Mouse (Mus musculus) stomach, embryonic 14.5 days (tissue): ENCODE data around the gene Rflna. TPM values are rescaled to one million over a fixed set of nuclear protein-coding genes. Genes with fewer than 3 reads are reported as not detected.
A peak's percentile ranks its signal among the peaks of the same experiment; 100 is the strongest.

Source experiments
- ATAC-seq: fragments of 200-750 bp; cut with Nextera tagmentation; 2 replicates; pipeline ENCODE4 v1.8.0; 2017; ENCODE audit warnings: low read depth, moderate TSS enrichment; ENCODE audit not compliant: insufficient number of reproducible peaks, insufficient read depth, low FRiP score
- H3K27ac ChIP-seq: fragments of 300-500 bp; sonication (generic); 2 replicates; pipeline ENCODE4 v1.5.1; 2014; ENCODE audit warnings: mild to moderate bottlenecking, low read length, moderate library complexity, mixed read lengths
- H3K27me3 ChIP-seq: fragments of 300-500 bp; sonication (generic); 2 replicates; pipeline ENCODE4 v1.6.1; 2014; ENCODE audit warnings: low read length, control low read depth, mixed read lengths; ENCODE audit not compliant: control insufficient read depth, insufficient read depth
- H3K36me3 ChIP-seq: fragments of 300-500 bp; sonication (generic); 2 replicates; pipeline ENCODE4 v1.6.1; 2014; ENCODE audit warnings: mild to moderate bottlenecking, control low read depth, low read length, moderate library complexity, mixed read lengths; ENCODE audit not compliant: control insufficient read depth, insufficient read depth
- H3K4me1 ChIP-seq: fragments of 300-500 bp; sonication (generic); 2 replicates; pipeline ENCODE4 v1.6.1; 2014; ENCODE audit warnings: low read length, control low read depth, mixed read lengths; ENCODE audit not compliant: control insufficient read depth, insufficient read depth
- H3K4me2 ChIP-seq: fragments of 300-500 bp; sonication (generic); replicated peaks from 2 replicates; pipeline ENCODE4 v1.6.1; 2014; ENCODE audit warnings: low read depth, low read length, control low read depth
- H3K4me3 ChIP-seq: fragments of 300-500 bp; sonication (generic); 2 replicates; pipeline ENCODE4 v1.5.1; 2014; ENCODE audit warnings: low read depth, low read length, control low read depth
- H3K9ac ChIP-seq: fragments of 300-500 bp; sonication (generic); replicated peaks from 2 replicates; pipeline ENCODE4 v1.6.1; 2014; ENCODE audit warnings: low read depth, mild to moderate bottlenecking, control low read depth, low read length, moderate library complexity, mixed read lengths
- H3K9me3 ChIP-seq: fragments of 300-500 bp; sonication (generic); 2 replicates; pipeline ENCODE4 v1.6.1; 2016; ENCODE audit warnings: low read depth, low read length, control low read depth; ENCODE audit not compliant: control insufficient read depth
- WGBS: fragments of 180-500 bp; shearing (Covaris S2); extraction: QIAGEN DNeasy Blood & Tissue Kit; methylation state at CpG from one replicate; pipeline ENCODE4 v1.1.7; 2014; 5-methylcytosine and 5-hydroxymethylcytosine counted together
- polyA plus RNA-seq: library from polyadenylated mRNA; unstranded; fragments of >200 nt; fragmentation: Nextera tagmentation; extraction: Ambion mirVana; gene quantifications from 2 replicates; pipeline ENCODE4 v1.2.1, GENCODE M21; 2014

The Rflna gene
- polyA plus RNA-seq, 1 experiment from 2014 or later, result 5.0 TPM

DNA sequence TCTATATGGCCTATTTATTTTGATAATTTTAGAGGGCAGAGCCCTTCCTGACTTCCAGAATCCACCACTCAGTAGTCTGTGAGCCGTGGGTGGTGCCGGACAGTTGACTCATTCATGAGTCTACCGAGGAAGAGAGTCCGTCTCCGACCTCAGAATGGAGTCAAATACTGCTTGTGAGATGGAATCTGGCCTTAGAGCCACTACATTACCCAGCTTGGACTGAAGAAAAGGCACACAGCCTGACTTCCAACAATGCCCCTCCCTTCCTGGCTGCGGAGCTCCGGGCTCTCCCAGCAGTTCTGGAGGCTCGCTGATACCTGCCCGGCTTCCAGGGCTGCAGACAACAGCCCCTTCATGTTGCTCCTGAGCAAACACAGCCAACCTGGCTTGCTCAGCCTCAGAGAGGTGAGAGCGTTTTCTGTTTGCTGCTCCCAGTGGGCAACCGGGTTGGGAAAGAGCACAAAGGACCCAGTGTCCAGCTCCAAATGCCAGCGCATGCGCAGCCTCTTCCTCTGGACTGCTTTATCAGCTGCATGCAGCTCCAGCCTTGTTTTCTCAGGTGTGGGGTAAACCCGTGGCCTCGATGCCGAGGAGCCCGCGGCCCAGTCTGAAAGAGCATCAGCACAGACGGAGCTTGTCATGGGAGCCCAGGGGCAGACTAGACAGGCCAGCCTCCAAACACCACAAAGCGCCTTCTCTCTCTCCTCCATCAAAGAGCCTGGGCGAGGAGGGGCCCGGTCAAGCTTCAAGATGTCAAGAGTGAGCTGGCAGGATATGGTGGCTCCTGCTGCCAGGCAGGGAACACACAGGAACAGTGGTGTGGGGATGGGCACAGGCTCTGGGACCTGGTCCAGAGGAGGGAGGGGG, 39.0 kb upstream of the Rflna start:
- Histone ChIP-seq H3K4me1 (peaks cover 31% of the 10 kb centered on the region), H3K36me3 (no peaks in the 10 kb centered on the region), H3K27me3 (no peaks in the 10 kb centered on the region), H3K4me3 (no peak overlapping the region), H3K9ac (no peak overlapping the region; the same call in 1 of the 2 replicates), H3K9me3 (no peaks in the 10 kb centered on the region), H3K27ac (peak overlapping the region; percentile 77), H3K4me2 (peak overlapping the region; percentile 31)
- peak; percentile 81 for ATAC-seq
- WGBS, result 45% methylated on average over 22 of the region's 22 CpGs

DNA sequence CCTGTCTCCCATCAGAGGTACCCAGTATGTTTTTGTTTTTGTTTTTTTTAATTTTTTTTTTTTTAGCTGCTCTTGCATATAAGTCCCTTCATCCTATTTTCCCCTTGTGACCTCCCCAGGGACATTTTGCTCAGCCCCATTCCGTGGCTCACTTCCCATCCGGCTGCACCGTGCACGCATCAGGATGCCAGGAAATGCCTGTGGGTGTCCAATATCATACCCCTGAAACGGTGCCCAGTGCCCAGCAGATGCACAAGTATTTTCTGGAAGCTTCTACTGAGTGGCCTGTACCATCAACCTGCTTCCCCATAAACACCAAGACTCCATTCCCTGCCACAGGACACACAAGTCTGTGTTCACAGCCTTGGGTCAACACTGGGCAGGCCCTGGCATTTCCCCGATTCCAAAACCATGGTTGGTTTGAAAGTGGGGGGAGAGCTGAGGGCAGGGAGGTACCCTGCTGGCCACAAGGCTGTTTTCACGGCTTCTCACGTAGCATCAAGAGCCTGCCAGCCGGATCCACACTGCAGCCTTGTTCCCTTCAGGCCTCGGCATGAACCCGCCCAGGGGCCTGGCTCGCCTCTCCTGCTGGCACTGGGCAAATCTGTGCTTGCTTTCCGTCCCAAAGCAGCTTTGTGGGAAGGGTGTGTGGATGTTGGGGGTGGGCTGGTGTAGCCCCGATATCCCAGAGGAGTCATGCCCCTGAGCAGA, 36.2 kb upstream of the Rflna start:
- Histone ChIP-seq H3K27ac (no peak overlapping the region), H3K9ac (no peak overlapping the region), H3K4me3 (no peak overlapping the region), H3K4me1 (peaks cover 14% of the 10 kb centered on the region; the same call in 1 of the 2 replicates), H3K36me3 (no peaks in the 10 kb centered on the region), H3K27me3 (no peaks in the 10 kb centered on the region), H3K9me3 (no peaks in the 10 kb centered on the region), H3K4me2 (no peak overlapping the region)
- no peak for ATAC-seq
- 83% methylated on average over 14 of the region's 14 CpGs for WGBS

DNA sequence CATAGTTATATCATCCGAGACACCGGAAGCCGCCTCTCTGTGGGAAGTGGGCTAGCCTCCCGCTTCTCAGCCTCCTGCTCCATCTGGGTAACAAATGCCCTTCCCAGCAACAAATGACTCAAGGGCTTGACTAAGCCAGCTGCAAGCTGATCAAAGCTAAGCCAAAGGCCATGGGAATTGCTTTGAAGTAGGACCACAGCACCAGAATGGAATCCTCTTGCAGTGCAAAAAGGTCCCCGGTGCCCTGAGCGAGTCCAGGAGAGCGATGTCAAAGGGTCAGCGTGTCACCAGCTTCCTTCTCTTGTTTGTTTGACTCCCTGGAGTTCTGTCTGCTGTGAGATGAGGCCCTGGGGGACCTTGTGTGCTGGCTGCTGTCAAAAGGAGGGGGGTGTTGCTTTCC, 33.2 kb upstream of the Rflna start:
- Histone ChIP-seq H3K27me3 (no peaks in the 10 kb centered on the region), H3K9me3 (no peaks in the 10 kb centered on the region), H3K4me1 (no peaks in the 10 kb centered on the region), H3K4me2 (no peak overlapping the region), H3K27ac (no peak overlapping the region), H3K4me3 (no peak overlapping the region), H3K9ac (no peak overlapping the region), H3K36me3 (no peaks in the 10 kb centered on the region)
- ATAC-seq, result no peak
- WGBS, result 31% methylated on average over 8 of the region's 8 CpGs

DNA sequence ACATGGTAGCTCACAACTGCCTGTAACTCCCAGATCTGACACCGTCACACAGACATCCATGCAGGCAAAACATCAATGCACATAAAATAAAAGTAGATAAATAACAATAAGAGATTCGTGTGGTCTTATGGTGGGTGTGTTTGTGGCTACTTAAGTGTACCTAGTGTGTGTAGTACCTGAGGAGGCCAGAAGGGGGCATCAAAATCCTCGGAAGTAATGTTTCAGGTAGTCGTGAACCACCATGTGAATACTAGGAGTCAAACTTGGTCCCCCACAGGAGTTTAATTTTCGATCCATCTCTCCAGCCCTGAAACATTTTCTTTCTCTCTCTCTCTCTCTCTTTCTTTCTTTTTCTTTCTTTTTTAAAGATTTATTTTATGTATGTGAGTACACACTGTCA, 16.8 kb upstream of the Rflna start:
- Histone ChIP-seq H3K4me3 (no peak overlapping the region), H3K4me1 (no peaks in the 10 kb centered on the region), H3K27me3 (no peaks in the 10 kb centered on the region), H3K36me3 (no peaks in the 10 kb centered on the region), H3K4me2 (no peak overlapping the region), H3K27ac (no peak overlapping the region), H3K9me3 (no peaks in the 10 kb centered on the region; the same call in 1 of the 2 replicates), H3K9ac (no peak overlapping the region)
- ATAC-seq, result no peak
- WGBS, result 87% methylated on average over 5 of the region's 5 CpGs

DNA sequence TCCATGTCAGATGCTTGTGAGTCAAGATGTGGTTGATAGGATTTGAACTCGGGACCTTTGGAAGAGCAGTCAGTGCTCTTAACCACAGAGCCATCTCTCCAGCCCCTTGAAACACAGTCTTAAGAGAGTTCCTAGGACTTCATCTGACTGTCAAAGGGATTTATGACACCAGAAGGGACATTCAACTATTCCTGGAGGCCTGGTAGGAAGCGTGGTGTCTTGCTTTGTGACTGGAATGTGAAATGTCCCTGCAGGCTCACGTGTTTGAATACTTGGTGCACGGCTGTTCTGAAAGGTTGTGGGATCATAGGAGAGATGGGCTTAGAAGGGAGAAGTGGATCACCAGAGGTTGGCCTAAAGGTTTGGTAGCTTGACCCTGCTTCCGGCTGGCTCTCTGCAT, 16.4 kb upstream of the Rflna start:
- H3K27me3 ChIP-seq, result no peaks in the 10 kb centered on the region
- H3K27ac ChIP-seq, result no peak overlapping the region
- WGBS, result 81% methylated on average over 5 of the region's 5 CpGs
- no peak overlapping the region for H3K9ac ChIP-seq
- ATAC-seq, result no peak
- H3K4me1 ChIP-seq, result no peaks in the 10 kb centered on the region
- H3K36me3 ChIP-seq, result no peaks in the 10 kb centered on the region
- no peak overlapping the region for H3K4me2 ChIP-seq
- H3K9me3 ChIP-seq, result no peaks in the 10 kb centered on the region; the same call in 1 of the 2 replicates
- H3K4me3 ChIP-seq, result no peak overlapping the region

DNA sequence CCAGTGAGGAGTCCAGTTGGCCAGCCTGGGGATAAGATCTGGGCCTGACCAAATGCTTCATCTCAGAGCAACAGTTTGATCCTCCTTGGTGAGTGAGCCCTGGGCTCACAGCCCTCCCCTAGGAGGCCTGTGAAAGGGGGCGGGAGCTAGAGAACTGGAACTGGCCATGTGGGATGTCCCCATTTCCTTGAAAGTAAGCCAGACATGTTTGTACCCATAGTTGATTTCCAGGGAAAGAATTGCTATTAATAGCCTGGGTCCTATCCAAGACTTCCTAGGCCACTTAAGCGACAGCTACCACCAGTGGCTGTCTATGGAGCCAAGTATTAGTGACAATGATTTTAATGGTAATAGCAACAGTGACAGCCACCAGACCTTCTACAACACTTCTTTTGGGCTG, 13.3 kb upstream of the Rflna start:
- Histone ChIP-seq H3K4me3 (no peak overlapping the region), H3K9ac (no peak overlapping the region), H3K4me2 (no peak overlapping the region), H3K36me3 (no peaks in the 10 kb centered on the region), H3K27me3 (no peaks in the 10 kb centered on the region), H3K27ac (no peak overlapping the region), H3K4me1 (no peaks in the 10 kb centered on the region), H3K9me3 (no peaks in the 10 kb centered on the region)
- ATAC-seq, result no peak
- 88% methylated on average over 2 of the region's 2 CpGs for WGBS

DNA sequence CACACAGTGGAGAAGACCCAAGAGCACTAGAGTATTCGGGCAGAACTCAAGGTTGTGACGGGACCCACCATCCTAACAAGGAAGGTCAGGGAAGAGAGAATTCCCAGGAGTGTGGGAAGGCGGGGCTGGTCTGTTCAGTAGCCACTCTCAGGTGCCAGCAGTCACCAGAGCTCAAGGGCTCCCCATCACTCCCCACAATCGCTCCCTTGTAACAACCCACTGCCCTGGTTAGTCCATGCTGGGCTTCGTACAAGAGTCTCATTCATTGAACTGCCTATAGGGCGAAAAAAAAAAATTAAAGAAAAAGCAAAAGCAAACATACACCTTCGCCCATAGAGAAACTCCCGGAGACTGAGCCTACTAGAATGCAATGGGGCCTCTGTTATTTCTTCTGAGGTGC, 10.7 kb upstream of the Rflna start:
- H3K36me3 ChIP-seq, result no peaks in the 10 kb centered on the region
- H3K4me1 ChIP-seq, result no peaks in the 10 kb centered on the region
- H3K4me3 ChIP-seq, result no peak overlapping the region
- no peak overlapping the region for H3K27ac ChIP-seq
- no peak overlapping the region for H3K9ac ChIP-seq
- H3K27me3 ChIP-seq, result no peaks in the 10 kb centered on the region
- no peaks in the 10 kb centered on the region for H3K9me3 ChIP-seq
- 72% methylated on average over 8 of the region's 8 CpGs for WGBS
- H3K4me2 ChIP-seq, result no peak overlapping the region
- ATAC-seq, result no peak

DNA sequence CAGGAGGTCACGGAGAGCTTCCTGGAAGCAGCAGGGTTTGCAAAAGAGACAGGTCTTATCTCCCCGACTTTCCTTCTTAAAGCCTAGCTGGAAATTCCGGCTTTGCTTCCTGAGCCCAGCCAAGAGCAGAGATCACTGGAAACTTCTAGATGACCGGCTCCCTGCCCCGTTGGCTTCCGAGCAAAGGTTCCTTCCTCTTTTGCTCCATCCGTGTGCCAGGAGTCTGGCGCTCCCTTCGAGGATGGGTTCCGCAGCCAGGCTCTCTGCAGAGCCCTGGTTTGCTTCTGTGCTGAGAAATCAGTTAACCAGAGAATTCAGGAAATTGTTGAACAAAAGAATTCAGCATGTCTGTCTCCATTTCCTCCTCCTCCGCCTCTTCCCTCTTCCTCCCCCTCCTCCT, 10.1 kb upstream of the Rflna start:
- no peak for ATAC-seq
- 61% methylated on average over 11 of the region's 11 CpGs for WGBS
- Histone ChIP-seq H3K27me3 (no peaks in the 10 kb centered on the region), H3K4me3 (no peak overlapping the region), H3K27ac (no peak overlapping the region), H3K9ac (no peak overlapping the region), H3K4me2 (no peak overlapping the region), H3K4me1 (no peaks in the 10 kb centered on the region), H3K36me3 (no peaks in the 10 kb centered on the region), H3K9me3 (no peaks in the 10 kb centered on the region)
